Mouse (Mus musculus) left cerebral cortex, adult 18-20 months (tissue): ENCODE measurements around the gene Eif3i. TPM values are rescaled to one million over a fixed set of nuclear protein-coding genes. Genes with fewer than 3 reads are reported as not detected.

Experiments used
- DNase-seq, 2 experiments: peaks; one replicate each; pipeline ENCODE4 v3.0.0; 2021 to 2022; ENCODE audit warnings: low spot score in 2 of 2, mixed read lengths in 1 of 2
- long read RNA-seq, 2 experiments: library from polyadenylated mRNA; stranded (forward); transcript quantifications; one replicate each; pipeline ENCODE4 v2.0.0; 2021
- total RNA-seq, 2 experiments: library from RNA; stranded (reverse); gene quantifications; 2 replicates each; pipeline ENCODE4 v1.2.3; 2021

Gene Eif3i
- total RNA-seq = 100 to 1,000 TPM; 124 to 128 TPM
- long read RNA-seq, experiment 1, transcript Eif3i-201 (11 exons, 1,123 nt) = major isoform, 59 of 108 reads
- long read RNA-seq, experiment 1, partial matches to known transcripts = 47 of 108 reads
- long read RNA-seq, experiment 1, other reads (novel, unspliced or antisense) = 2 of 108 reads
- long read RNA-seq, experiment 2, transcript Eif3i-201 (11 exons, 1,123 nt) = major isoform, 33 of 69 reads
- long read RNA-seq, experiment 2, partial matches to known transcripts = 32 of 69 reads
- long read RNA-seq, experiment 2, other reads (novel, unspliced or antisense) = 4 of 69 reads

DNA sequence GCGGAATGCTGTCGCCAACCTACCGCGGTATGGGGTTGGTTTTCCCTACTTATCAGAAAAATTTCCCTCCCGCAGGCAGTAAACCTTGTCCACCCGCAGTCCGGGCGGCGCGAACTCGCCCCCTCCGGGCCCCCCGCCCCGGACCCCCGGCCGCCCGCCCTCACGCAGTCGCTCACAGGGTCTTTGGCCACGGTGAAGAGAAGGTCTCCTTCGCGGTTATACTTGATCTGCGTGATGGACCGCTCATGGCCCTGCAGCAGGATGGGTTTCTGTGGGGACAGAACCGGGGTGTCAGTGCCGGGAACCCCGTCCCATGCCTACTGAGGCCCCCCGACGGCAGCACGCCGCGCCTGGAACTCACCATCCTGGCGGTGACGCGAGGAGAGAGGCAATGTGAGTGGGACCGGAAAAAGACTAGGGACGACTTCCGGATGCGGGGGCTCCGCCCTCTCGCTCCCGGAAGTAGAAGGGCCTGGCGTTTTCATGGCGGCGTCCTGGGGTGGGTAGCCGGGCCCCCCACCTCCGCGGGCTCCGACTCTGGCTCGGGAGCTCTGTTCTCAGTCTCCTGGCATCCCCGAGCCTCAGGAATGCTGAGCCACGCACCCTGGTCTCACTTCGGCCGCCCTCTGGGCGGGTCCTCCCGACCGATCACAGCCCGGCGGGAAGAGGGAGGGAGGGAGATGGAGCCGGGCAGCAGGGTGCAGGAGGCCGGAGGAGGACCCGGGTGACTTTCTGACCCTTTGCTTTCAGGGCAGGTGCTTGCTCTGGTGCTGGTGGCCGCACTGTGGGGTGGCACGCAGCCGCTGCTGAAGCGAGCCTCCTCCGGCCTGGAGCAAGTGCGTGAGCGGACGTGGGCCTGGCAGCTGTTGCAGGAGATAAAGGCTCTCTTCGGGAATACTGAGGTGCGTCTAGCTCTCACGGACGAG is at the start of gene Eif3i, which contains the start of gene Tmem234:
Gene Eif3i (minus strand): TSS at position 416 of the 926 bp plus-strand sequence.
Gene Tmem234 (plus strand): TSS at position 436 of the 926 bp plus-strand sequence.
- peak; percentile 79 to 88 for DNase-seq

DNA sequence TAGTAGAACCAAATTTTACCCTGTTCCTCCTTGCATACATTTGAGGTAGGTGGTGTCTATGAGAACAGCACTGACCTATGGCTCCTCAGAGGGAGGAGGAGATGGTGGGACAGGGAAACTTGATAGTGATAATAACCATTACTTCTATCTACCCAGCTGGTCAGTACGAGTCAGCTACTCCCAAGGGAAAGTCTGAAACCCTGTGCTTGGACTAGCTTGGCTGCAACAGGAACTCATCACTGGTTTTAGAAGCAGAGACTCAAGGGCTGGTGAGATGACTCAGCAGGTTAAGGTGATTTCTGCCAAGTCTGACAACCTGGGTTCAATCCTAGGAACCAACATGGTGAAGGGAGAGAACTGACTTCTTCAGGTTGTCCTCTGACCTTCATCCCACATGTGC is 48.2 kb upstream of the Eif3i start:
- no peak for DNase-seq

DNA sequence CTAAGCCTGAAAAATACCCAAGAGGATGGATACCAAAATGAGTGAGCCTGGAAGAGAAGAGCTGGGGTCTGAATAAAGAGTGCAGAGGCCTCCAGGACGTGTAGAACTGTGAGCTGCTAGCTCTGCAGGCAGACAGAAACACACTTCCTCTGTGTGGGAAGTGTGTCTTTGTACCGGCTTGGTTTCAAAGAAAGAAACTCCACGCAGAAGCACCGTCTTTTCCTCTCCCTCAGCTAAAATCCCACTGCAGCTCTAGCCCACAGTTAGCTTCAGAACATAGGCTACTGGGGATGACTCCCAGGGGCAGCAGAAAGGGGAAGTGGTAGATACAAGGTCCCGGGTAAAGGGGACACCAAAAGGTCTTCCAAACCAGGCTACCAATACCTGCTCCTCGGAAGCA is 44.8 kb upstream of the Eif3i start:
- DNase-seq = peak in 1 of 2 experiments; percentile 39

DNA sequence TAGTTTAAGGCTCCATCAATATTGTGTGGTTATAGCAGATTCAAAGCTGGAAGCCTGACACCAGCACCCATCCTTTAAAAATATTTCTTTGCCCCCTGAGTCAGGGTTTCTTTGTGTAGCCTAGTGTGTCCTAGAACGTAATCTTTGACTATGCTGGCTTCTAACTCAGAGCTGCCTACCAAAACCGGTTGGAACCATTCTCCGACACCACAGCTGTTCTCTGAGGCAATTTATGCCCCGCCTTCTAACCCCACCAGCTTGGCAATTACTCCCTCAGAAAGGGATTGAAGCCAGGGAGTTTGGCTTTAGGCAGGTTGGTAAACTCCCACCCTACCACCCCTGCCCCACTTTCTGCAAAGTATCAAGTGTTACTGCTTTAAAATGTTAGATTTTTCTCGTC is 41.3 kb upstream of the Eif3i start:
- no peak for DNase-seq

DNA sequence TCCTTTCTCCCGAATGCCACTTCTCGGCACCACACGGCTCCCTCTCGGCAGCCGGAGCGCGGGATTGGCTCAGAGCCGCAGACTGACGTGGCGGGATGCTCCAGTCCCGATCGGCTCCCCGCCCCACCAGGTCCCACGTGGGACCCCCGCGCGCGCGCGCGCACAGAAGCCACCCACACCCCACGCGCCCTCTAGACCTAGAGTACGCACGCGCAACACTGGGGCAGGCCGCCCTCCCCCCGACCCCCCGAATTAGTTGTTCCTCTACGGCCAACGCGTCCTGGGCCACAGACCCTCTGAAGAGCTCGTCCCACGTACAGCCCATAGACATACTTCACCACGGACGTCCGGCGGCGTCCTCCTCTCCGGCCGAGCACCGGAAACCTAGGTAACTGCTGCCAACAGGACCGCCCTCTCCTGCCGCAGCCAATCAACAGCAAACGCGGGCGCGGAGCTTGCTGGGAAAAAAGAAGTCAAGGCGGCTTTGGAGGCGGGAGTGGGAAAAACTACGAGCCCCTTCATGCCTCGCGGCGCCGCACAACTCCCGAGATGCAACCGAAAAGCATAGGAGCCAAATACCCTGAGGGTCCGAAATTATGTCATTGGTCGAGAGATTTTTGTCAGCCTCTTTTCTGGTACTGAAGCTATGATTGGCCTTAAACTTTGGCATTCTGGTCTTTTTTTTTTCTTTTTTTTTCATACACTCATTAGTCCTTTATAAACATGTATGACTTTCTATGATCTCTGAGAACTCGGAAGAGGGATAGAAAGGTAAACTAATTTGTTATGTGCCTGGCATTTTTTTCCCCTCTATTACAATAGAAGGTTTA is 40.4 kb upstream of the Eif3i start, which contains the start of gene Txlna:
Gene Txlna (minus strand): TSS at position 428 of the 830 bp plus-strand sequence.
- DNase-seq = peak; percentile 97 to 98

DNA sequence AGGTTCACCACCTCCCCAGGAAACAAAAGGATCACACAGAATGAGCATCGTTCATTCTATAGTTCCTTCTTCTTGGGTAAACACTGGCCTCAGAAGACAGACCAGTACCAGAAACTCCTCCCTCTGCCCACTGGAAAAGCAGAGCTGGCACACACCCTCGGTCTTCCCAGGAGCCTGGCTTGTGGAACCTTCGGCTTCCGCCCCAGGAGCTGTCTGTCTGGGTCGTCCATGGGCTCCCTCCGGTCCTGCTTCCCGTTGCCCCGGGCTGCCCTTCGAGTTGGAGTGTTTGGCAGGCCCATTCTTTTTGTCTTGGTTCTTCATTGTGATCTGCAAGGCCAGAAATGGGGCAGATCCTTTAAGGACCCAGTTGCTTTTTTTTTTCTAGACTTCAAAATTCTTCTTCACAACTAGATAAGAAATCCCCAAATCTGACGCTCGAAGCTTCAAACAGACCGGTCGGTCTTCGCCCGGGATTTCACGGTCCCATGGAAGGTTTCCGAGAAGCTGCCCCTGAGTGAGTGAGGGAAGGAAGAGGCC is 39.7 kb upstream of the Eif3i start:
- no peak for DNase-seq

DNA sequence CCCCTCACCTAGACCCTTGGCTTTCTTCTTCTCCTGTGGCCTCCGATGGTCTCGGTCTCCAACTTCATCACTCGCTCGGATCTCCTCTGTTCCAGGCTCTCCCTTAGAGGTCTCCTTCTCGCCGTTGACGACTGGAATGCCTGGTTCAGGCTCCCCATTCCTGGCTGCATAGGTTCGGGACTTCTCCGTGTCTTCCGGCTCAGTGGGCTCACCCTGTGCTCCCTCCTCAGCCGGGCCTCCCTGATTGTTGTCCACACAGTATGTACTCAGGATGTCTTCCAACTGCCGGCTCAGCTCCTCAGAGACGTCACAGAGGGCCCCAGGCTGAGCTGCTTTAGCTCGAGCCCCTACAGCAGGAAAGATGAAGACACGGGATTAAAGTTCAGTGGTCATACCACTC is 38.8 kb upstream of the Eif3i start:
- DNase-seq = no peak

DNA sequence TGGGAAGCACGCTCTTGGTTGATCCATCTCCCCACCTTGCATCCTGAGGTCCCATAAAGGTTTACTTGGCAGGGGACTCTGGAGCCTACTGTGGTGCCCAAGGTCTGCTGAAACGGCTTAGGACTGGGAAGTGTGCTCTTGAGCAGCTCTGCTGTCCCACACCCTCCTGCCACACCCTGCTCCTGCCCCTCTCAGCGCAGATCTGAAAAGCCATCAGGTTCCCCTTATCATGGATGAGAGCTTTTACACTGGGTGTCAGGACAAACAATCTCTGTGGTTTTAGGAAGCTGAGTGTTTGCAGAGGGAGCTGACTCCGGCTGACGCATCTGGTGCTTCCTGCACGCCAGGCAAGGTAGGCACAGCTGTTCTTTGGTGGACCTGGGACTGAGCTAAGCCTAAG is 33.4 kb upstream of the Eif3i start:
- DNase-seq = no peak

DNA sequence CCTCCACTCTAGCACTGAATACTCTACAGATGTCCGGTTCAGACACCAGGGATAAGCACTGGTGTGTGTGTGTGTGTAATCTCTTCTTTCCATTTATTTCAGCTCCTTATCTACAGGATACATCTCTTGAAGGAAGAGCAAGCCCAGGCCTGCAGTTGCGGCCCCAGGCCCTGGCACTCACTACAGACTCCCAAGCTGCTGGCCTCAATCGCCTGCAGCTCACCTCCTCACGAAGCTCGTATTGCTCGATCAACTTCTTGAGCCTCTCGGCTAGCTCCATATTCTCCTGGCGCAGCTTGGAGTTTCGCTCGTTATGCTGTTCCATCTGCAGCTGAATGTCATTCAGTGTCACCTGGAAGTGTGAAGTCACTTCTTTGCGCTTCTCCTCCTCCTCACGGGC is 31.4 kb upstream of the Eif3i start:
- no peak for DNase-seq

DNA sequence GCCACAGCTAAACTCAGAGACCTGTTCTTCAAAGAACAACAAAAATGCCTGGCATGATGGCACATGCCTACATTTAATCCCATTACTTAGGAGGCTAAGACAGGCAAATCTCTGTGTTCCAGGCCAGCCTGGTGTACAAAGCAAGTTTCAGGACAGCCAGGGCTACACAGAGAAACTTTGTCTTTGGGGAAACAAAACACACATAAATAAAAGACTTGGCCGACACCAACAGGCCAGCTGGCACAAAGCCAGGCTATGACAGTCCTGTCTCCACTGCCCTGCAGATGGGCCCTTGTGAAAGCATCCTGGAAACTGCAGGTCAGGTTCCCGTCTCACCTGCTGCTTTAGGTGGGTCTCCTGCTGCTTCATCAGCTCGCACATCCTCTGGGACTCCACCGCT is 30.5 kb upstream of the Eif3i start:
- DNase-seq = no peak

DNA sequence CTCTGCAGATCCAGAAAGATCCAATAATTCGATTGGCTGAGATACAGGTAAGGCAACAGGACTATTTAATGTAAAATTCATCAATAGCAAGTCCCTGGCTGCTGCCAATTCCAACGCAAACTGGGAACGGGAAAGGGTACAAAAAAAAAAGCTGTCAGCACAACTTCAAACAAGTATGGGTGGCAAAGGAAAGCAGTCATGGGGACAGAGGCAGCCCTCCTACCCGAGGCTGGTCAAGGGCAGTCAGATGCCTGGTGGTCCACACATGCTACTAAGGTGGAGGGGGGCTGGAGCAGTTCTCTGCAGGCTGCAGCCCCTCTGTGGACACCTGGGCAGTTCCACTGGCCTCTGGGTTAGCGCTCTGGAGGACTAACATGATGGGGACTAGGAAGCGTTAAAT is 25.6 kb upstream of the Eif3i start:
- DNase-seq = no peak

DNA sequence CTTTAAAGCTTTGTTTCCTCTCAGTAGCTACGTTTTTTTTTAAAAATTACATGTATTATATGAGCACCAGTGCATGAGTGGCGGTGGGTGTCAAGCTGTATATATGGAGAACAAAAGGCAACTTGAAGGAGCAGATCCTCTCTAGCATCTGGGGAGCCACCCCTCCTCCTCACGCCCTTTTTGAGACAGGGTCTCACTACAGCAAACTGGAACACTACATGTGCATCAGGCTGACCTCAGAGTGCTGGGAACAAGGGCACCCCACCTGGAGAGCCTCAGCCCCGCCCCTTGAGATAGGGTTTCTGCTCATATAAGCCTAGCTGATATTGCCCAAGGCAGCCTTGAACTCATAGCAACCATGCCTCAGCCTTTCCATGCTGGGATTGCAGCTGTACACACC is 25.0 kb upstream of the Eif3i start:
- DNase-seq = no peak

DNA sequence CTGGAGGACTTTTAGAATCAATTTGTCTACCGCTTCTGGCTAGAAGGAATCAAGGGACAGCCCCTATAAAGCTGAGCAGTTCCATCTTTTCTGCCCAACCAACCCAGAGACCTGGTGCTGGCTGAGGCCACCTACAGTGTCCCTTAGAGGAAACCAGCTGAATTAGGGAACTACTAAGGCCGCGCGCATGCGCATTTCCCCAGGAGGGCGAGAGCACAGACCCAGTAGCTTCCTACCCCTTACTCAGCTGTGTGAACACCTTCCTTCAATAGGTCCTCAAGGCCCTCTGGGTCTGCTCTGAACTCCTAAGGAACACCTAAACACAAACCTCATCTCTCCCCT is 24.6 kb upstream of the Eif3i start:
- DNase-seq = peak in 1 of 2 experiments; percentile 67

DNA sequence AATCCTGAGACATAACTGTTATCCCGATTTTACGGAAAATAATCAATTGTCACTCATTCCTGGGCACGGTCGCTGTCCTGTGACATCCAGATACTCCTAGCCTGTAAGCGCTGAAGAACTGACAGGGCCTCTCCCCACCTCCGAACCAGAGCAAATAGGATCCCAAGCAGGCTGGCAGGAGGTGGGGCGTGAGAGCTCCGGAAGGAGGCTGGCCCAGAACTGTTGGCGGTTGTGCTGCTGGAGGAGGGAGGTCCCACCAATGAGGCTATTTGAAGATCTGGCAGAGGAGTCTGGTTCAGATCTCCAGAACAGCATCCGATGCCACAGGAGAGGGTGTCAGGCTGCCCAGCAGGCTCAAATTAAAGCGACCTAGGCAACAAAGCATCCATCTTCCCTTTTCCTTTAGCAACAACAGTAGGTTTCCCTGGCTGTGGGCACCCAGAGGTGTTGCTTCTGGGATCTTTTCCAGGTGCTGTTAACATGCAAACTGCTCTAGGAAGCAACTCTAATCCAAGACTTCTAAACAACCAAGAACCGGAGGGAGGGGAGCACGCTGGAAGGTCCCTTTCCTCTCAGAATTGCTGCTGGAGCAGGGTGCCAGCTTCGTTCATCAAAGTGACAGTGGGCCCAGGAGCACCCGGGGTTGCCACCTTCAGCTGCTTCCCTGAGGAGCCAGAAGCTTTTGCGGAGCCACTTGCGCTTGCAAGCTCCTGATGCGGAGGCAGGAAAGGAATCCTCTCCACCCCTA is 24.0 kb upstream of the Eif3i start:
- peak; percentile 79 to 89 for DNase-seq

DNA sequence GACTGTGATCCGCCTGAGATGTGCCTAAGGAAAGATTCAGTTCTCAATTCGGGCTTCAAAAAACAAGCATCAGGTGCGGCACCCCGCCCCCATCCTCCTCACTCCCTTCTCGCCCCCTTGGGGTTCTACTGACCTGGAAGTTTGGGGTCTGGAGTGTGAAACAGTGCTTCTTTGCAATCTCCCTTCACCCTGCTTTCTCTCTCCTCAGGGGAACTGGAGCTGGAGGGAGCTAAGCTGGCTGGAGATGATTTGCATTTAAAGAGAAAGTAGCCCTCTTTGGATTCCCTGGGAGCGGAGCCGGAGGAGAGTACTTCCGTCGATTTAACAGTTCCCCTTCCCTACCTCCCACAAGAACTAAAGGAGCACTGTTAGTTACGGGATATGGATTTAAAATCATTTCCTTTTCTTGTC is 23.2 kb upstream of the Eif3i start, which contains the start of gene Ccdc28b:
Gene Ccdc28b (minus strand): TSS at position 267 of the 411 bp plus-strand sequence.
- peak; percentile 44 to 68 for DNase-seq

DNA sequence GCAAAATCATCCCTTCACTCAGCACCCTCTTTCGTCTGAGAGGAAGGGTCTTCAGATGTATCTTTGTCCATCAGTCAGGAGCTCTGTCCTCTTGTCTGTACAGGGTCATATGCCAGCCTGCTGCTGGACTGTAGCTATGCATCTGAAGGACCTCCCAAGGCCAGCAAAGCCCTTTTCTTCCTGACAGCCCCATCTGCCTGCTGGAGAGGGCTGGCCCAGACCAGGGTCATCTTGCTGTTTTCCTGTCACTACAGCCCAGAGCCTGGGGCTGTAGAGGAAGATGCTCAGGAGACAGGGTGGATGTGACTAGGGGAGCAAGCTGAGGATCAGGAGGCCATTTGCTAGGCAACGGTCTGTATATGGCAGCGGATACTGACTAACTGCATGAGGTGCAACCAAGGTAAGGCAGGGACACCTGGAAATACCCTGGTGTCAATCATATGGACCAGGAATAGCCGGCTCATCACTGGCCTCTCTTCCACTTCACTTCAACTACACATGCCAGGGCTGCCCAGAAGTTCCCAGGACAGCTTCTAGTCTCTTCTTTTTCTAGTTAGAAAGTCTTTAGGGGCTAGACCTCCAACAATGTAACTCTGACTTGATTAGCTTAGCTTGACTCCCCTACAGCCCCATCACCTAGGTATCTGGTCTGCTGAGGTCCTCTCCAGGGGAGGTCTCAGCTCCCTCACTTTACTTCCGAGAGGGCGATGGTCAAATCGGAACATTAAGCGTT is 22.5 kb upstream of the Eif3i start:
- DNase-seq = no peak

DNA sequence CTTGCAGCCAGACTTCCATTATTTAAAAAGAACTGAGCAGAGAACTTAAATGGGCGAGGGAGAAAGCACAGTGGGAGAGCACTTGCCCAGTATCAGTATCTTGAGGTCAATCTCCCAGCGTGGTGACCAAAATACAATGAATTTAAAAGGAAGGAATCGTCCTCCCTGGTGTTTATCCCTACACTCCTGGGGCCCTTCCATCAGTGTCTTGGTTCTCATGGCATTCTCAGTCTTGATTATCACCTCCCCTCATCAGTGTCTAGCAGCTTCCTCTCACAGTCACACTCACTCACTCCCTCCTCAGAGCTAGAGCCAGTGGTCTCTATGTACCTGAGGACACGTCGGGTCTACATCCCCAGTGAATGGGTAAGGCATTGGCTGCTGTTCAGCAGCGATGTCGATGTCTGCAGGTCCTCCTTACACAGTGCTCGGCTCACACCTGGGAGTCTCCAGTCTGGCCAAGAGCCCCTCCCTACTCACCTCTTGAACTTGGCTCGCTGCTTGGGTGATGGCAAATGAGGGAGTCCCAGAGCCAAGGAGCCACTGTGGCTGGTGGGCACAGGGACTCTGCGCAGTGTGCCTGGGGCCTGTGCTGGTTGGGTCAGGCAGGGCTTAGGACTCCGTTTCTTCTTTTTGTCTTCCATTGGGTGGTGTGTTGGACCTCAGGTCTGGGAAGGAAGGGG is 21.8 kb upstream of the Eif3i start:
- DNase-seq = no peak

DNA sequence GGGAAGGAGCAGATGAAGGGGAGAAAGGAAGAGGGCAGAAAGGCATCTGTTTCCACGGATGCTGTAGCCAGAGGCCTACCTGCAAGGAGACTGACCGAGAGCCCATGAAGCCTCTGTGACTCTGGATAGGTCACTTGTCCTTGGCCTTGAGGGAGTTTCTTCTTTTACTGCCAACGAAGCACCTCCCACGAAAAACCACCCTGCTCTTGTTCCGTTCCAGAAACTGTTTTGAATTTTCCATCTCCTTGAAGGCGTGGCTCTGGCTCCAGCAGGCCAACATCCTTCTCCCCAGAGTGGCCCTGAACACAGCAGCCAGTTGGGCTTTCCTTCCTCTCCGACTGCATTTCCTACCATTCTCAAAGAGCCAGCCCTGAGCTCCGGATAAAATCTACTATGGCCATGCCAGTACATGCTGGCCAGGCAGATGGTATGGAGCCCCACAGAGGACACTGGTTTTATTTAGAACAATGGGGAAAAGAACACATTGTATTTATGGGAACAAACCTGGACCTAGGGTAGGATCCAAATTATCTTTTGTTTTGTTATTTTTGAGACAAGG is 20.9 kb upstream of the Eif3i start:
- no peak for DNase-seq
